Comparison of ENCODE assay signal across 8 mouse cellular contexts in the genomic region with DNA sequence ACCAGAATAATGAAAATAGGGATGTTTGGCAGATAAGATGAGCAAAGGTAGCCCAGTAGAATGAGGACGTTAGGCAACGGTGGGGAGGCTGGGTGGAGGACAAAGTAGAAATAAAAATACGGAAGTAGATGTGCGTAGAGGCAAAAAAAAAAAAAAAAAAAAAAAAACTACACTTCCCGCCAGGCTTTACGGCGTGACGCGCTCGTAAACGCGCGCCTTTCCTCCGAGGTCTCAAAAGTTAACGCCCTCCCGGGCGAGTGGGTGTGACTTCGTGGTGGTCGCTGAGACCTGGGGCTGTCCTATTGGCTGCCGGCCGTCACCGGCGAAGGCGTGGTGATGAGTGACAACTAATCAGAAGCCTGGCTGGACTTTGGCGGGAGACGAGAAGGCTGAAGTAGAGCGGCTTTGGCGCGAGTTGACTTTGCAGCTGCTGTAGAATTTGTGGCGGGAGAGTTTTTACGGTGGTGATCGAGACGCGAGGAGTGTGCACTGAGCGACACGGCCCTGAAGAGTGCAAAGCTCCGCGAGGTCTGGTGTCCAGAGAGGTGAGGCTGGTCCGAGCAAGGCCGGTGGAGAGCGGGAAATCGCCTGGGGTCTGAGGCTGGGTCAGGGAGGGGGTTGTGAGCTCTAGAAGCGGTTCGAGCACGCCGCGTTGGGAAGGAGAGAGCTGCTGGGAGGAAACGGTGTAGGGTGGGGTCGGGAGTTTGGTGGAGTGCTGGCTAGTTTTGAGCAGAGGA. TPM values are rescaled to one million over a fixed set of nuclear protein-coding genes. Genes with fewer than 3 reads are reported as not detected.
DNase-seq lines count a peak whose midpoint lies in the region; ATAC-seq lines count a peak whose summit lies in the region.

A gene (plus strand): TSS at position 365 of the 737 bp plus-strand sequence.

- no peaks in the 10 kb centered on the region for H3K9me3 ChIP-seq in lung, embryonic 16.5 days (ENCODE audit: control insufficient read depth, low read length)

- DNase-seq in MEL-GATA-1-ER (ENCODE audit: extremely low read depth, low read depth) = peak; percentile 89
- peak; percentile 86 for DNase-seq in cerebellum, adult 8-10 months
- peak; percentile 99 for DNase-seq in forelimb bud, embryonic 11.5 days (ENCODE audit: low read depth, low spot score)
- DNase-seq in layer of hippocampus, adult 9-10 months (ENCODE audit: low spot score) = peak; percentile 79
- DNase-seq in ovary, postnatal 10 days (ENCODE audit: low spot score) = peak; percentile 69
- peak; percentile 93 to 96 for DNase-seq in thymus, postnatal 10 days (ENCODE audit: low spot score in 2 of 2)

- peaks cover 42% of the 10 kb centered on the region for H3K4me1 ChIP-seq in lung, embryonic 16.5 days (replicated peaks; ENCODE audit: control insufficient read depth, insufficient read depth, low read length)

- peak within 1 kb of the TSS; percentile 51 for H3K27ac ChIP-seq in lung, embryonic 16.5 days (ENCODE audit: low read length)

- peaks cover 10% of the 10 kb centered on the region for H3K36me3 ChIP-seq in lung, embryonic 16.5 days (ENCODE audit: control insufficient read depth, insufficient read depth, low read length)

- H3K9ac ChIP-seq in lung, embryonic 16.5 days (ENCODE audit: low read length) = peak within 1 kb of the TSS; percentile 67

- H3K4me2 ChIP-seq in lung, embryonic 16.5 days (ENCODE audit: low read depth, low read length) = peak within 1 kb of the TSS; percentile 95

- ATAC-seq in hematopoietic stem cell, adult 5-6 weeks (replicated peaks in 1 of 2; ENCODE audit: insufficient read depth in 1 of 2, low FRiP score in 2 of 2, low TSS enrichment in 1 of 2, low read depth in 1 of 2, poor library complexity in 2 of 2, severe bottlenecking in 2 of 2) = peak; percentile 98
- ATAC-seq in lung, embryonic 16.5 days (ENCODE audit: low read depth) = peak; percentile 98

- H3K27me3 ChIP-seq in lung, embryonic 16.5 days (ENCODE audit: control insufficient read depth, insufficient read depth, low read depth, low read length) = no peaks in the 10 kb centered on the region

- peak within 1 kb of the TSS; percentile 64 for H3K4me3 ChIP-seq in lung, embryonic 16.5 days (ENCODE audit: low read length)

- WGBS in lung, embryonic 16.5 days = under 1% methylated on average over 49 of the region's 49 CpGs

RNA-seq across cellular contexts. Expression of the gene that starts here (rescaled TPM):
- 27.3 and 30.6 TPM in 2 replicates for total RNA-seq in hematopoietic stem cell, adult 5-6 weeks (2017)
- 34.0 and 38.3 TPM in 2 replicates for polyA plus RNA-seq in lung, embryonic 16.5 days (2015; fragmentation: Nextera tagmentation; extraction: Ambion mirVana)

Comparison
In these comparisons a context has a peak if more than half of its experiments do, and no peak if none do; other contexts are left out.
1. Peak in every context shown above with its lines: DNase-seq, ATAC-seq, H3K4me3 ChIP-seq and H3K27ac ChIP-seq.